Mouse (Mus musculus) cortical plate, adult 2 months (tissue): Measurements from ENCODE around the gene Hnrnpa2b1.

Source experiments
- CTCF ChIP-seq: fragments of 200-500 bp; IDR thresholded peaks from 2 replicates; pipeline ENCODE4 v1.5.1; 2011; ENCODE audit warnings: mild to moderate bottlenecking, control low read depth, low read length; ENCODE audit not compliant: insufficient read depth; ENCODE audit errors: extremely low read depth
- POLR2A ChIP-seq: fragments of 200-500 bp; IDR thresholded peaks from 2 replicates; pipeline ENCODE4 v1.6.1; 2011; ENCODE audit warnings: mild to moderate bottlenecking, low read length, control low read depth; ENCODE audit not compliant: insufficient read depth; ENCODE audit errors: extremely low read depth

DNA sequence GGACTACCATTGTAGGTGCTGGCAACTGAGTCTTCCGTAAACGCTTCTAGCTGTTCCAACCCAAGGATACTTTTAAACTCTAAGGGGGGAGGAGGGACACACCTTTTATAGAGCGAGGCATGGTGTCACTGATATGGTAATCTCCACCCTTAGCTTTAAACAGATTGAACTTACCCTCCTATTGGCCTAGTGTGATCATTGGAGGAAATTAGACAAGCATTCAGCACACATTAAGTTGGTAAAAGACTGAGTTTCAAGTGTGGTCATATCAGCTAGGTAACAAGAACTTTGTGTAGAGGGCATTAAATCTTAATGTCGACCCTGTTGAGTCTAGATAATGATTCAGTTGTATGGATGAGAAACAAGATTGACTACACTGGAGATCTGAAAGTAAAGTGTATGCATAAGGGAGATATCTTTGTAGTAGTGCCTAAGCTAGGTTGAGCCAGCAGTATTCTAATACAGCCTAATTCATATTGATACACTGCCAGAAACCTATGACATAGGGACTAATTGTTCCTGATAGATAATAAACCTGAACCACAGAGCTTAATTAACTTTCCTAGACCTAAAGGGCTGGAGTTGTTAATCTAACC is 9.5 kb upstream of the Hnrnpa2b1 start:
- TF ChIP-seq CTCF (no peak), POLR2A (no peak)
